7 mouse cellular contexts compared by ENCODE assay signal in genomic region chr10:128535624-128536265, GRCm38 (mm10). TPM values are rescaled to one million over a fixed set of nuclear protein-coding genes. Genes with fewer than 3 reads are reported as not detected.
A peak's percentile ranks its signal among the peaks of the same experiment; 100 is the strongest.
DNase-seq lines count a peak whose midpoint lies in the region; ATAC-seq and TF ChIP-seq lines count a peak whose summit lies in the region.

No protein-coding gene starts in this region.

- H3K27me3 ChIP-seq in thymus, adult 2 months (ENCODE audit: control insufficient read depth, insufficient read depth, low read length), result no peaks in the 10 kb centered on the region
- H3K27me3 ChIP-seq in forebrain, postnatal 0 days (ENCODE audit: insufficient read depth, low read length), result no peaks in the 10 kb centered on the region
- H3K27me3 ChIP-seq in liver, postnatal 0 days (ENCODE audit: insufficient read depth, low read length), result no peaks in the 10 kb centered on the region

- no peaks in the 10 kb centered on the region for H3K9me3 ChIP-seq in forebrain, postnatal 0 days (ENCODE audit: low read length)
- no peaks in the 10 kb centered on the region for H3K9me3 ChIP-seq in liver, postnatal 0 days (ENCODE audit: low read length)

- H3K36me3 ChIP-seq in thymus, adult 2 months (ENCODE audit: control insufficient read depth, insufficient read depth, low read length), result no peaks in the 10 kb centered on the region
- no peaks in the 10 kb centered on the region for H3K36me3 ChIP-seq in forebrain, postnatal 0 days (ENCODE audit: insufficient read depth)
- H3K36me3 ChIP-seq in liver, postnatal 0 days (replicated peaks; ENCODE audit: insufficient read depth, low read length), result no peaks in the 10 kb centered on the region

- ATAC-seq in forebrain, postnatal 0 days, result peak; percentile 34; the same call in 1 of the 2 replicates
- peak; percentile 43 for ATAC-seq in liver, postnatal 0 days

- H3K4me3 ChIP-seq in thymus, adult 2 months (ENCODE audit: control insufficient read depth, insufficient read depth, low read length), result no peak overlapping the region
- 0 out of 2 replicates have a peak overlapping the region, but pooled peaks have one; percentile 1 for H3K4me3 ChIP-seq in forebrain, postnatal 0 days (ENCODE audit: low read depth, low read length)
- H3K4me3 ChIP-seq in liver, postnatal 0 days (ENCODE audit: low read depth, low read length), result 0 out of 2 replicates have a peak overlapping the region, but pooled peaks have one; percentile 17

- 33% methylated on average over 4 of the region's 4 CpGs for WGBS in thymus, adult 2 months
- WGBS in forebrain, postnatal 0 days, result 76% methylated on average over 4 of the region's 4 CpGs
- WGBS in liver, postnatal 0 days (ENCODE audit: insufficient replicate concordance), result 52% methylated on average over 4 of the region's 4 CpGs

- no peak for TF ChIP-seq EP300 in liver, postnatal 0 days (IDR thresholded peaks at IDR 0.05; ENCODE audit: low read depth)

- H3K27ac ChIP-seq in thymus, adult 2 months (ENCODE audit: control insufficient read depth, insufficient read depth, low read length), result peak overlapping the region; percentile 40; the same call in 1 of the 2 replicates
- no peak overlapping the region for H3K27ac ChIP-seq in forebrain, postnatal 0 days (ENCODE audit: low read depth, low read length)
- peak overlapping the region; percentile 64 for H3K27ac ChIP-seq in liver, postnatal 0 days (ENCODE audit: low read depth)

- no peak for DNase-seq in thymus, adult 2 months
- no peak for DNase-seq in thymus, postnatal 14 days
- no peak for DNase-seq in forebrain, postnatal 0 days
- no peak for DNase-seq in liver, postnatal 0 days
- no peak for DNase-seq in urinary bladder, postnatal 36 days (ENCODE audit: low spot score in 2 of 2)
- no peak for DNase-seq in cerebellum, postnatal 10 days
- no peak for DNase-seq in embryo, embryonic 10.5 days (ENCODE audit: low spot score)

- H3K4me2 ChIP-seq in forebrain, postnatal 0 days (ENCODE audit: low read depth), result peak overlapping the region; percentile 22
- peak overlapping the region; percentile 59 for H3K4me2 ChIP-seq in liver, postnatal 0 days (ENCODE audit: low read depth, low read length)

- no peak for TF ChIP-seq CTCF in thymus, adult 2 months (IDR thresholded peaks at IDR 0.05; ENCODE audit: borderline replicate concordance, control insufficient read depth, extremely low read depth, insufficient read depth, low read length, poor library complexity)
- no peak for TF ChIP-seq CTCF in forebrain, postnatal 0 days (IDR thresholded peaks at IDR 0.05; ENCODE audit: low read depth)
- no peak for TF ChIP-seq CTCF in liver, postnatal 0 days (IDR thresholded peaks at IDR 0.05; ENCODE audit: low read depth)

- H3K9ac ChIP-seq in forebrain, postnatal 0 days, result no peak overlapping the region
- H3K9ac ChIP-seq in liver, postnatal 0 days (replicated peaks), result 0 out of 2 replicates have a peak overlapping the region, but pooled peaks have one; percentile 13

- TF ChIP-seq POLR2A in thymus, adult 2 months (IDR thresholded peaks at IDR 0.05; ENCODE audit: control insufficient read depth, extremely low read depth, insufficient read depth, low read length, poor library complexity), result no peak

- H3K4me1 ChIP-seq in thymus, adult 2 months (replicated peaks; ENCODE audit: control insufficient read depth, insufficient read depth, low read length), result peaks cover 4% of the 10 kb centered on the region
- no peaks in the 10 kb centered on the region for H3K4me1 ChIP-seq in forebrain, postnatal 0 days (ENCODE audit: insufficient read depth)
- 0 out of 2 replicates have a peak, but pooled peaks cover 5% of the 10 kb centered on the region for H3K4me1 ChIP-seq in liver, postnatal 0 days (ENCODE audit: insufficient read depth)

RNA-seq across cellular contexts. Expression of gene Esyt1, which starts 10.1 kb away (rescaled TPM):
- polyA plus RNA-seq in thymus, adult 2 months (2012; rRNA removed), result 146 and 155 TPM in 2 replicates
- 9.9 and 14.8 TPM in 2 replicates for total RNA-seq in forebrain, postnatal 0 days (2014; rRNA removed)
- 4.4 and 5.3 TPM in 2 replicates for polyA plus RNA-seq in forebrain, postnatal 0 days (2015; fragmentation: Nextera tagmentation; extraction: Ambion mirVana)
- 6.6 and 7.6 TPM in 2 replicates for polyA plus RNA-seq in liver, postnatal 0 days (2015; fragmentation: Nextera tagmentation; extraction: Ambion mirVana)

RNA-seq across cellular contexts. Expression of gene Zc3h10, which starts 11.8 kb away (rescaled TPM):
- 25.6 and 27.1 TPM in 2 replicates for polyA plus RNA-seq in thymus, adult 2 months (2012; rRNA removed)
- total RNA-seq in forebrain, postnatal 0 days (2014; rRNA removed), result 15.0 and 20.6 TPM in 2 replicates
- polyA plus RNA-seq in forebrain, postnatal 0 days (2015; fragmentation: Nextera tagmentation; extraction: Ambion mirVana), result 12.7 and 12.8 TPM in 2 replicates
- polyA plus RNA-seq in liver, postnatal 0 days (2015; fragmentation: Nextera tagmentation; extraction: Ambion mirVana), result 5.0 and 5.4 TPM in 2 replicates

RNA-seq across cellular contexts. Expression of gene Rpl41, which starts 13.4 kb away (rescaled TPM):
- 1,821 and 2,108 TPM in 2 replicates for polyA plus RNA-seq in thymus, adult 2 months (2012; rRNA removed)
- total RNA-seq in forebrain, postnatal 0 days (2014; rRNA removed), result 877 and 1,605 TPM in 2 replicates
- polyA plus RNA-seq in forebrain, postnatal 0 days (2015; fragmentation: Nextera tagmentation; extraction: Ambion mirVana), result 2,439 and 3,234 TPM in 2 replicates
- polyA plus RNA-seq in liver, postnatal 0 days (2015; fragmentation: Nextera tagmentation; extraction: Ambion mirVana), result 2,058 and 2,065 TPM in 2 replicates

RNA-seq across cellular contexts. Expression of gene Pa2g4, which starts 30.0 kb away (rescaled TPM):
- polyA plus RNA-seq in thymus, adult 2 months (2012; rRNA removed), result 46.8 and 52.9 TPM in 2 replicates
- total RNA-seq in forebrain, postnatal 0 days (2014; rRNA removed), result 119 and 122 TPM in 2 replicates
- polyA plus RNA-seq in forebrain, postnatal 0 days (2015; fragmentation: Nextera tagmentation; extraction: Ambion mirVana), result 128 and 135 TPM in 2 replicates
- polyA plus RNA-seq in liver, postnatal 0 days (2015; fragmentation: Nextera tagmentation; extraction: Ambion mirVana), result 81.9 and 85.1 TPM in 2 replicates

RNA-seq across cellular contexts. Expression of gene Myl6b, which starts 37.3 kb away (rescaled TPM):
- 2.7 and 3.9 TPM in 2 replicates for polyA plus RNA-seq in thymus, adult 2 months (2012; rRNA removed)
- 23.7 and 31.4 TPM in 2 replicates for total RNA-seq in forebrain, postnatal 0 days (2014; rRNA removed)
- polyA plus RNA-seq in forebrain, postnatal 0 days (2015; fragmentation: Nextera tagmentation; extraction: Ambion mirVana), result 4.5 and 4.8 TPM in 2 replicates
- 1.5 and 1.7 TPM in 2 replicates for polyA plus RNA-seq in liver, postnatal 0 days (2015; fragmentation: Nextera tagmentation; extraction: Ambion mirVana)

Comparison
In these comparisons a context has a peak if more than half of its experiments do, and no peak if none do; other contexts are left out.
1. RNA of gene Esyt1, which starts 10.1 kb away (polyA plus RNA-seq): 146 to 155 TPM in thymus, adult 2 months; 6.6 to 7.6 TPM in liver, postnatal 0 days and 4.4 to 5.3 TPM in forebrain, postnatal 0 days; every median in the first group is over 10 times any median in the second.